Mouse (Mus musculus): Measurements from ENCODE around the gene Med15.

DNA sequence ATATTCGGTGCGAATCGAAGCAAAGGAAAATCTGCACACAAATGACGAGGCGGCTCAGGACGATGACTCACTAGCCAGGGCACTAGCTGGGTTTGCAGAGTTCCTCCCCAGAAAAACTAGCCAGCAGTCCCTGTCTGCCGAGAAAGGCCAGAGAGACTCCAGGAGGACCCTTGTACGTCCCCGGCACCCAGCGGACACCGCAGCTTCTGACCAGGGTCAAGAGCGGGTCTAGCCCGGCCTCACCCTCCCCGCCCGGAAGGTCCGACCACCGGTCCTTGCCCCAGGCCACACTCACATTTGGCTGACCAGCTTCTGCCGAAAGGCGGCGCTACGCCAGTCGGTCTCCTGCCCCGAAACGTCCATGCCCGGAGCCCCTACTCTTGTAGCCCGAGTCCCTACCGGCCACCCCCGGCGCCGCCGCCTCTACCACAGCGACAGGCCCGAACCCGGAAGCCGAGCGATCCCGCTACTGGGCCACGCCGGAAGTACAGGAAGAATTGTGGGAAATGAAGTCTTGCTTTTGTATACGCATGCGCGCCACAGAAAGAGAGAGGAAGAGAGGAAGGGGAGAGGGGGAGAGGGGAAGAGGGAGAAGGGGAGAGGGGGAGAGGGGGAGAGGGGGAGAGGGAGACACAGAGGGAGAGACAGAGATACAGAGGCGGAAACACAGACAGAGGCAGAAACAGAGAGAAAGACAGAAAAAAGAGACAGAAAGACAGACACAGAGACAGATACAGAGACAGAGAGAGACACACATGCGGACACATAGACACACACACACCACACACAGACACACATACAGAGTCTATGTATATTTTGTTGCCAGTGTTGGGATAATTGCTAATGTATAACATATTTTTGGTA is 10.0 kb downstream of the Med15 start:
- TF ChIP-seq POLR2A (IDR thresholded peaks at IDR 0.05; ENCODE audit: low read depth, low read length): peak; percentile 85
- peak; percentile 39; the same call in 1 of the 2 replicates for TF ChIP-seq CTCF (IDR thresholded peaks at IDR 0.05; ENCODE audit: extremely low read depth, insufficient read length, insufficient replicate concordance, low read depth, low read length)
